Comparison of ENCODE assay signal across 9 mouse cellular contexts in the genomic region with DNA sequence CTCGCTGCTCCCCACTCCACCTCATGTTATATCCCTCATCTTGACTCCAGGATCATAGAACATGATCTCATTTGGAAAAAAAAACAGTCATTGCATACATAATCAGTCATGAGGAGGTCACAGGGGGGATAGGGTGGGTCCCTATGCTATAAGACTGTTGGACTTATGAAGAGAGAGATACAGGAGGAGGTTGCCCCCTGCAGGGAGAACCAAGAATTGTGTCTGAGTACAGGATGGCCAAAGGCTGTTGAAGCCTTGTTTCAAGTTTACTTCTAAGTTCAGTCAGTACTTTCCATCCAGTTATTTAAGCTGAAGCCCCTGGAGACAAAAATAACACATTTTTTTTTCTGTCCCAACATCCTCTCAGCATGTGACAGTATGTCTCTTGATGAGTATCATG.
DNase-seq lines count a peak whose midpoint lies in the region; ATAC-seq lines count a peak whose summit lies in the region.
"Had no signal": no experiment of that assay in that cellular context is flagged by ENCODE, and none has a peak within 500 bp of the region (broad histone marks: within the 10 kb centered on the region; RNA-seq: fewer than 3 reads in every experiment).

No protein-coding gene starts in this region.

- ATAC-seq in neural tube, embryonic 11.5 days (ENCODE audit: insufficient read depth, low FRiP score, low TSS enrichment), result no peak

- no peak overlapping the region for H3K4me3 ChIP-seq in neural tube, embryonic 11.5 days (ENCODE audit: low read depth, low read length)
- H3K4me3 ChIP-seq: neural tube, embryonic 12.5 days had no signal

- peak; percentile 15 to 53 for DNase-seq in heart, adult 18-20 months
- DNase-seq in heart, adult 11 months, result no peak
- DNase-seq in 3T3-L1 (ENCODE audit: low read depth, low spot score) (peak; percentile 28), ZHBTc4 (ENCODE audit: low read depth, low spot score) (peak; percentile 21)
- peak; percentile 20 to 48 for DNase-seq in frontal cortex, postnatal 10 days (ENCODE audit: low spot score in 2 of 2)
- DNase-seq in layer of hippocampus, postnatal 10 days (ENCODE audit: low spot score in 2 of 2), result peak; percentile 64 to 68
- peak; percentile 55 for DNase-seq in neural tube, embryonic 11.5 days (ENCODE audit: low spot score)
- DNase-seq in ovary, postnatal 10 days (ENCODE audit: low spot score), result no peak

- H3K27ac ChIP-seq in neural tube, embryonic 11.5 days (ENCODE audit: low read depth, low read length), result no peak overlapping the region
- H3K27ac ChIP-seq: neural tube, embryonic 12.5 days had no signal

- H3K9ac ChIP-seq in neural tube, embryonic 11.5 days (ENCODE audit: low read length), result no peak overlapping the region
- H3K9ac ChIP-seq: neural tube, embryonic 12.5 days had no signal

- WGBS in neural tube, embryonic 11.5 days, result 85% methylated on average over 1 of the region's 1 CpGs

- H3K4me2 ChIP-seq in neural tube, embryonic 11.5 days (ENCODE audit: low read depth), result no peak overlapping the region
- H3K4me2 ChIP-seq: neural tube, embryonic 12.5 days had no signal

- H3K27me3 ChIP-seq in neural tube, embryonic 11.5 days (ENCODE audit: control insufficient read depth, insufficient read depth, low read length), result no peaks in the 10 kb centered on the region
- H3K27me3 ChIP-seq: neural tube, embryonic 12.5 days had no signal

- H3K36me3 ChIP-seq in neural tube, embryonic 11.5 days (ENCODE audit: control insufficient read depth, insufficient read depth, low read length), result no peaks in the 10 kb centered on the region
- H3K36me3 ChIP-seq: neural tube, embryonic 12.5 days had no signal

- H3K9me3 ChIP-seq in neural tube, embryonic 11.5 days (ENCODE audit: control insufficient read depth, low read length), result no peaks in the 10 kb centered on the region
- H3K9me3 ChIP-seq: neural tube, embryonic 12.5 days had no signal

- H3K4me1 ChIP-seq in neural tube, embryonic 11.5 days (ENCODE audit: control insufficient read depth, insufficient read depth, low read length), result no peaks in the 10 kb centered on the region
- H3K4me1 ChIP-seq: neural tube, embryonic 12.5 days had no signal

Comparison
In these comparisons a context has a peak if more than half of its experiments do, and no peak if none do; other contexts are left out.
1. DNase-seq: peak in heart, adult 18-20 months (2 of 2), 3T3-L1 (single experiment), ZHBTc4 (single experiment), frontal cortex, postnatal 10 days (2 of 2), layer of hippocampus, postnatal 10 days (2 of 2) and neural tube, embryonic 11.5 days (single experiment); none in heart, adult 11 months (single experiment) and ovary, postnatal 10 days (single experiment).